Mouse (Mus musculus): ENCODE results near the gene Ovol1.

DNA sequence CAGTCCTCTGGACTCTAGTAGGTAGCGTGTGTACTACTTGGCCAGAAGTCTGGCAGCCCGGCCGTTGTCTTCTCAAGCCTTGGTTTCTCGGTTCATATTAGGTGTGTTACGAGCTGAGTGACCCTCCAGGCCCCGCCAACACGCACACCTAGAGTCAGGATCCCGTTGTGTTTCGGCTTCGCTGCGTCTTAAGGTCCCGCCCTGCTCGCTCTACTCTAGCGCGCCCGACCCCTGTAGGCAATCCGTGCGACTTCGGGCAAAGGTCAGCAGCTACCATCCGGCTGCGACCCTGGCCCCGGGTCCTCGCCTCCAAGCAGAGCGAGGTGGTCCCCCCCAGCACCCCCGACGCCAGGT is 6.7 kb upstream of the Ovol1 start:
- TF ChIP-seq CTCF (IDR thresholded peaks at IDR 0.05; ENCODE audit: insufficient read depth, low read length) (no peak), POLR2A (IDR thresholded peaks at IDR 0.05; ENCODE audit: borderline replicate concordance, extremely low read depth, low read depth, low read length) (no peak)
